Mouse (Mus musculus): ENCODE results near the gene Btbd9. TPM values are rescaled to one million over a fixed set of nuclear protein-coding genes. Genes with fewer than 3 reads are reported as not detected.

Btbd9 gene
- total RNA-seq, 2 experiments from 2014 or later, result 110 to 126 TPM

- no peak for DNase-seq
- intact Hi-C loops (cut with DNase I), result no loop called here
Observed at GRCm38 (mm10) chr17:30418510-30418909, 157.8 kb downstream of the Btbd9 start.

- DNase-seq, result no peak
- intact Hi-C loops (cut with DNase I), result no loop called here
Observed at GRCm38 (mm10) chr17:30417106-30417505, 159.2 kb downstream of the Btbd9 start.

- intact Hi-C loops (cut with DNase I), result no loop called here
Observed at GRCm38 (mm10) chr17:30415693-30416092, 160.6 kb downstream of the Btbd9 start.

GRCm38 (mm10) chr17:30412991-30413390 lies 163.3 kb downstream of the Btbd9 start:
- DNase-seq, result no peak
- intact Hi-C loops (cut with DNase I), result no loop called here

More at GRCm38 (mm10) chr17:30415693-30416092, 160.6 kb downstream of the Btbd9 start:
- no peak for DNase-seq

- DNase-seq, result no peak
- intact Hi-C loops (cut with DNase I), result no loop called here
Observed at GRCm38 (mm10) chr17:30406002-30406401, 170.3 kb downstream of the Btbd9 start.

GRCm38 (mm10) chr17:30402871-30403270 lies 173.4 kb downstream of the Btbd9 start:
- intact Hi-C loops (cut with DNase I), result no loop called here
- DNase-seq, result no peak

GRCm38 (mm10) chr17:30395261-30395660 lies 181.0 kb downstream of the Btbd9 start:
- no peak for DNase-seq
- intact Hi-C loops (cut with DNase I), result no loop called here

- intact Hi-C loops (cut with DNase I), result no loop called here
- DNase-seq, result no peak
Observed at GRCm38 (mm10) chr17:30392031-30392430, 184.3 kb downstream of the Btbd9 start.

GRCm38 (mm10) chr17:30391220-30391619 lies 185.1 kb downstream of the Btbd9 start:
- intact Hi-C loops (cut with DNase I), result no loop called here
- no peak for DNase-seq

GRCm38 (mm10) chr17:30389686-30390085 lies 186.6 kb downstream of the Btbd9 start:
- DNase-seq, result no peak
- intact Hi-C loops (cut with DNase I), result no loop called here

- peak; percentile 81 for DNase-seq
- intact Hi-C loops (cut with DNase I), result no loop called here
Observed at GRCm38 (mm10) chr17:30388817-30389216, 187.5 kb downstream of the Btbd9 start.

- DNase-seq, result no peak
Observed at GRCm38 (mm10) chr17:30388391-30388790, 187.9 kb downstream of the Btbd9 start.

GRCm38 (mm10) chr17:30386241-30386640 lies 190.0 kb downstream of the Btbd9 start:
- intact Hi-C loops (cut with DNase I), result no loop called here
- no peak for DNase-seq

More at GRCm38 (mm10) chr17:30388391-30388790, 187.9 kb downstream of the Btbd9 start:
- intact Hi-C loops (cut with DNase I), result no loop called here

GRCm38 (mm10) chr17:30383649-30384048 lies 192.6 kb downstream of the Btbd9 start:
- DNase-seq, result no peak
- intact Hi-C loops (cut with DNase I), result loop anchor here (5.0 kb wide), 1 partner anchor 499 kb away; no protein-coding TSS in a partner anchor

- DNase-seq, result no peak
- intact Hi-C loops (cut with DNase I), result no loop called here
Observed at GRCm38 (mm10) chr17:30378221-30379010, 197.9 kb downstream of the Btbd9 start.

- no peak for DNase-seq
- intact Hi-C loops (cut with DNase I), result no loop called here
Observed at GRCm38 (mm10) chr17:30377754-30378153, 198.5 kb downstream of the Btbd9 start.

- no peak for DNase-seq
- intact Hi-C loops (cut with DNase I), result no loop called here
Observed at GRCm38 (mm10) chr17:30375107-30375506, 201.2 kb downstream of the Btbd9 start.

GRCm38 (mm10) chr17:30368559-30368958 lies 207.7 kb downstream of the Btbd9 start:
- intact Hi-C loops (cut with DNase I), result no loop called here
- DNase-seq, result no peak

- no peak for DNase-seq
- intact Hi-C loops (cut with DNase I), result no loop called here
Observed at GRCm38 (mm10) chr17:30364701-30365100, 211.6 kb downstream of the Btbd9 start.

- no peak for DNase-seq
- intact Hi-C loops (cut with DNase I), result no loop called here
Observed at GRCm38 (mm10) chr17:30363365-30363764, 212.9 kb downstream of the Btbd9 start.

- intact Hi-C loops (cut with DNase I), result no loop called here
- no peak for DNase-seq
Observed at GRCm38 (mm10) chr17:30360654-30361053, 215.6 kb downstream of the Btbd9 start.

GRCm38 (mm10) chr17:30359392-30359791 lies 216.9 kb downstream of the Btbd9 start:
- intact Hi-C loops (cut with DNase I), result no loop called here
- DNase-seq, result no peak

- DNase-seq, result no peak
- intact Hi-C loops (cut with DNase I), result no loop called here
Observed at GRCm38 (mm10) chr17:30355431-30355830, 220.9 kb downstream of the Btbd9 start.

Data from left cerebral cortex, postnatal 4 days (tissue).